Mouse (Mus musculus): ENCODE results near the gene Sh3d21.

Sh3d21 gene

GRCm38 (mm10) chr4:126145396-126145795, 17.9 kb downstream of the Sh3d21 start:
- 61% methylated on average over 4 of the region's 4 CpGs for WGBS

DNA sequence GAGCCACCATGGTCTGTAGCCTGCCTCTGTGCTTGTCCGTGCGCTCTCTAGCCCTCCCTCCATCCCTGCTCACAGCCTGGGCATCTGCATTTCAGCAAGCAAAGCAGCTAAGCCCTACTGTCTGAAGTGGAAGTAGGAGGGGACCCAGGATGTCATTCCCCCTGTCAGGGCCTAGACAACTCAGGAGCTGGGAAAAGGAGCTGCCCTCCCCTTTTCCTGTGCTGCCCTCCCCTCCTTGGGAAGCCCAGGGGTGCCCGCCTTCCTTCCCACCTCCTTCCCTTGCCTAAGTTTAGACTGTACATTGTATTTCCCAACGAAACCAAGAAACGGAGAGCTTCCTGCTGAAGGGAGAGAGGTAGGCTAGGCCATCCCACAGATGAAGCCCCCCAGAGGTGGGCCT, 22.3 kb downstream of the Sh3d21 start:
- 63% methylated on average over 5 of the region's 5 CpGs for WGBS

DNA sequence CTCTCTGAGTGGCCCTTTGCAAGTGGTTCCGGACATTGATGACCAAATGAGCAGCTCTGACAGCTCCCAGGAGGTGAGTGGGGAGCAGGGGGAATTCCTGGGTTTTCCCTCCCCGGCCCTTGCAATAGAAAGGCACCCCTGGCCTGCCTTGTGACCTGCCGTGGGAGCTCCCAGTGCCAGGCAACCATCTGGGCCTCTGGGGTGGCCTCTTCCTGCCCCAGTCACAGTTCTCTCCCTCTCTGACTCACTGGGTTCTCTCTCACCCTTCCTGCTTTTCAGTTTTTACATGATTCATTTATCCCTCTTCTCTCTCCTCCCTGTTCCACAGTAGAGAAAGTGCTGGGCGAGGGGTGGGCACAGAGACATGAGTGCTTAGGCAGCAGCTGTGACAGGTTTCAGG, 25.5 kb downstream of the Sh3d21 start:
- WGBS, result 73% methylated on average over 4 of the region's 4 CpGs

DNA sequence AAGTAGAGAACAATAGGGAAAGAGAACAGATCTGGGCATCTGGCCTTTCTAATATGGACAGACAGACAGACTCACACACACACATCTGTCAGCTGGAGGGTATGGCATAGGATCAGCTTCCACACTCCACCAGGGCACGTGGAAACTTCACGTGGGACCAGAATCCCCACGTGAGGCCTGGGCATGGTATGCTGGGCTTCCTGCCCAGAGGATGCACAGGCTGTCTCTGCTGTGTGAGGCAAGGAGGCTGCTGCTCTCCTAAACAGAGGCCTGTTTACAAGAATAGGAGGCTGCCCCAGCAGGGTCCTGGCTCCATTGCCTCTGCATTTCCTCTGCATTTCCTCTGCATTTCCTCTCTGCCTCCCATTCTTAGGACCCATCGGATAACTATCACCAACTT, 28.7 kb downstream of the Sh3d21 start:
- WGBS, result 43% methylated on average over 4 of the region's 4 CpGs

GRCm38 (mm10) chr4:126134236-126134635, 29.1 kb downstream of the Sh3d21 start:
- 81% methylated on average over 4 of the region's 4 CpGs for WGBS

DNA sequence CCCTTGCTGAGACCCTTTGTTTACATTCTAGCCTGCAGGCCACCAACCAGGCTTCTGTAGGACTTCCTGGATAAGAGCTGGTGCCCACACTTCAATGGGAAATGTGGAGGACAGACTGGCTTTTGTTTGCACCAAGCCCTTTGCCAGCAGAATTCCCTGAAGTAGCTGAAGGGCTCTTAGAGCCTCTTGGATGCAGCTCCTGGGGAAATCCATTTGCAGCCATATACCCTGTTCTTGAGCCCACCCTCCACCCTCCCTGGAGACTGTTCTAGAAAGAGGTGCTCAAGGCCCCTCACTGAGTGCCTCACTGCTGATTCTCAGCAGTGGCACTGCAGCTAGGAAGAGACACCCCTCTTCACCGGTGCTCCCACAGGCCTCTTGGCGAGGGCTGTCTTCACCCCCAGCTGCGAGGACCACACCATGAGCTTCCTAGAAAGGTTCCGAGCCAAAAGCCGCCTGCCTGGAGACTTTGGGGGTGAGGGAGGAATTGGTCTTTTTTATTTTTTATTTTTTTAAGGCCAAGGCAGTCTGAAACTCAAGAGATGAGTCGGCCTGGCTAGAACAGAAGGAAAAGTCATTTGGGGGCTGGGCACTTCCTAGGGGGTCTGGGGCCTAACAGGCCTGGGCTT, 30.5 kb downstream of the Sh3d21 start:
- WGBS, result 54% methylated on average over 6 of the region's 6 CpGs

- WGBS, result 44% methylated on average over 10 of the region's 10 CpGs
These were observed 31.8 kb downstream of the Sh3d21 start for GRCm38 (mm10) chr4:126131290-126132121.

GRCm38 (mm10) chr4:126130502-126130901, 32.8 kb downstream of the Sh3d21 start:
- 66% methylated on average over 11 of the region's 11 CpGs for WGBS

DNA sequence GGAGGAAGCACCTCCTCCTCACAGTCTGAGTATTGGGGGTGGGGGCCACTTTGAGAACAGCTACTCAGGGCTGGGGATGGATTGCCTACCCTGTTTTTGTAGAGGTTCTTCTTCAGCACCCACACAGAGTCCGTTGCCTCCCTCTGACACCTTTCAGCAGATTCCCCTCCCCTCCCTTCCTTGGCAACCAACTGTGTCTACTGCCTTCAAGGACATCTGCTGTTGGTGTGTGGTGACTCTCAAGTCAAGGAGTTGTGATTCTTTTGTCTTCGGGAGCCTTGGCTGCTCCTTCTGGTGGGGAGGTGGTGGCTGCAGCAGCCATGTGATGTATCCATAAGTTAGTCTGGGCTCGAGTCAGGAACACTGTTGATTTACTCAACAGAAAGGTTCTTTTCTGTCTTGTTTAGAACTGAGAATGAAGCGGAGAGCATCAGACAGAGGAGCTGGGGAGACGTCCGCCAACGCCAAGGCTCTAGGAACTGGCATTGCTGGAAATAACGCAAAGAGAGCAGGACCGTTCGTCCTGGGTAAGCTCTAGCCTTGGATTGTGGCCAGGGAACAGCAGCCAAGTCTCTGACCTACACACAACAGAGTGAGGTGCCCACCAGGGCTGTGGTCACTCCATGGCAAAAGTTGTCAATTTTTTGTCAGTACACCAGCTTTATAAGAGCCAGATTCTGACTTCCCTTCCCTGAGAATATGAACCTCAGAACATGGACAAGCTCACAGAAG, 39.8 kb downstream of the Sh3d21 start:
- WGBS, result 35% methylated on average over 10 of the region's 10 CpGs

DNA sequence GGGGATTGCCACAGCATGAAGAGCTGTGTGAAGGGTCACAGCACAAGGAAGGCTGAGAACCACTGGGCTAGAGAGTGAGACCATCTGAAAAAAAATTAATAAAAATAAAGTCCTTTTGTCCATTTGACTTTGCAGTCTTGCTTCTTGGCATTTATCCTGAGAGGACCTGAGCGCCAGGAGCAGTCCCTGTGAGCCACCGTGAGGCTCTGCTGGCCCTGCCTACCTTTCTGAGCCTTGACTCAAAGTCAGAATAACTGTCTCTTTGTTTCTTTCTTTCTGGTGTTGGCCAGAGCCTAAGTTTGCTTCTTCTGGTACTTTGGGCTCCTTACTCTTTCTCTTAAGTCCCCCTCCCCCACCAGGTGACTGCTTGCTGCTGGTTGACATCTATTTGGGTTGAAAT, 42.8 kb downstream of the Sh3d21 start:
- whole genome bisulfite sequencing, result 93% methylated on average over 2 of the region's 2 CpGs

- 88% methylated on average over 5 of the region's 5 CpGs for WGBS
These were observed 43.2 kb downstream of the Sh3d21 start for GRCm38 (mm10) chr4:126120052-126120451.

DNA sequence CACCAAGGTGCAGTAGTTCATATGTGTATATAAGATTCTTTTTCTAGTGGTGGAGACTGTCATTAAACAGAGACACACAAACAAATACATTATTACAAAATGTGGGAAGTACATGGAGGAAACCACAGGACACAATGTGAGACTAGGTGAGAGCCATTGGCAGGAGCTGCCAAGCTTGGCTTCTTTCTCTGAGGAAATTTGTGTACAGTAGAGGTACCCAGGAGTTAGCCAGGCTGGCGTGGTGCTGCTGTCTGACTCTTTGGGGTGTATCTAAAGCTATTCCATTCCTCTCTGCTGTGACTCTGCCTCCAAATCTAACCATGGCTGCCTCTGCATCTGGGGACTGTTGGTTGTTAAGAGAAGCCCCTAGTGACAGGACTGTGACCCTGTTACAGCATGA, 44.2 kb downstream of the Sh3d21 start:
- WGBS, result 75% methylated on average over 1 of the region's 1 CpGs

DNA sequence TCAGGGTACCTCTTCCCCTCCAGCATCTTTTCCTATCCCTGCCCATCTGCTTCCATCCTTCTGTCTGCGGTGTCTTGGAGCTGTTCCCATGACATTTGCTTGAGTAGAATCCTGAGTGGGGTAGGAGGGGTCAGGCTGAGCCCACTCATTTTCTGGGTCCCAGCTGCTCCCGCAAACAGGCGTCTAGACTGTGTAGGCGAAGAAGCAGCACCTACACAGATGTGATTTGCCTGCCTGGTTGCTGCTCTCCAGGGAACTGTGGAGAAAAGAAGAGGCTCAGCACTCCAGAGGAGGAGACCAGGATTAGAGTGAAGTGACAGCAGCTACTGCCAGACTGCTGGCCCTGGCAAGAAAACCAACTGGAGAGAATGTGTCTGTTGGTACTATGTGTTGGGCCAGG, 44.6 kb downstream of the Sh3d21 start:
- 31% methylated on average over 4 of the region's 4 CpGs for WGBS

- WGBS, result 76% methylated on average over 8 of the region's 8 CpGs
These were observed 46.2 kb downstream of the Sh3d21 start for GRCm38 (mm10) chr4:126117116-126117515.

DNA sequence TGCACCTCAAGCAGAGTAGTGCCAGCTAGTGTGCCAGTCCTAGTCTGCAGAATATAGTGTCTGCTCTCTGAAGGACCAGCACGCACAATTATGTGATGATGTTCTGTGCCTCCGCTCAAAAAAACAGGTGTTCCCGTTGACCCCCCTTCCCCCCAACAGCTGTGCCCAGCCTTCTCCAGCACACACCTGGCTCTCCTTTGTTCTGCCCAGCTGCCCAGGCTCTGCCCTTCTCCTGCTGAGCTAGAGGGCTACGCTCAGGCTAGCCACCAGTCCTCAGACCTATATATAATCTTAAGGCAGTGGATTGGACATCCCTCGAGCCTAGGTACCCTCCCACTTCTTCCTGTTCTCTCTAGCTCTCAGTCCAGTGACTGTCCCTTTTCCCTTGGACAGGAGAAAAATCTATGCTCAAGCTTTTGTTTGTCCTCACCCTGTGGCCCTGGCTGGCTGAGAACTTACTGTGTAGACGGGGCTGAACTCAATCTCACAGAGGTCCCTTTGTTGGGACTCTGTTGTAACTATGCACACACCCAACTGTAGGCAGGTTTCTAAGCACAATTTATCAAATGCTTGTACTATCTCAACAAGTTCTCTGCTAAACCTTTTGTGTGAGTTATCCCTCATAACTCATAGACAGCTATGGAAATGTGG, 47.3 kb downstream of the Sh3d21 start:
- WGBS, result 65% methylated on average over 6 of the region's 6 CpGs

- WGBS, result 85% methylated on average over 9 of the region's 9 CpGs
These were observed 47.9 kb downstream of the Sh3d21 start for GRCm38 (mm10) chr4:126115411-126115810.

GRCm38 (mm10) chr4:126113943-126114342, 49.3 kb downstream of the Sh3d21 start:
- 16% methylated on average over 6 of the region's 6 CpGs for WGBS

DNA sequence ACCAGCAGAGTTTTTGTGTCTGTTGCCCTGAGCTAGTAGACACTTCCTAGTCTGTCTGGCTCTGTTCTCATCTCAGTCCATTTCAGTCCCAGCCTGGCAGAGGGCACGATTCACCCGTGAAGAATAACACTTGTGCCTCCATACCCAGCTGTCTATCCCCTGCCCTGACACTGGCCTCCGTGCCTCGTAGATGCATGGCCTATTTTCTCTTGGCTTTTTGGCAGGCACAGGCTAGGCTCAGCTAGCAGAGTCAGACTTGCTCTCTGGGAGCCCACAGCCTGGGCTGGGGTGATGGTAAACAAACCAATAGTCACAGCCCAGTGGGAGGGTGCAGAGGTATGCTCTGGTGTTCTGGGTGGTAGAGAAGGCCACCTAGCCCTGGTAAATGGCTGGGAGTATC, 50.0 kb downstream of the Sh3d21 start:
- 18% methylated on average over 4 of the region's 4 CpGs for WGBS

GRCm38 (mm10) chr4:126111153-126111549, 52.1 kb downstream of the Sh3d21 start:
- 18% methylated on average over 7 of the region's 7 CpGs for WGBS

- 4% methylated on average over 12 of the region's 12 CpGs for WGBS
These were observed 52.7 kb downstream of the Sh3d21 start for GRCm38 (mm10) chr4:126110374-126111152.

GRCm38 (mm10) chr4:126109613-126110373, 53.5 kb downstream of the Sh3d21 start:
- 41% methylated on average over 10 of the region's 10 CpGs for WGBS
